Mouse (Mus musculus) spleen, postnatal 14 days (tissue): ENCODE measurements around the gene Defb21.

Experiments used
- DNase-seq, 2 experiments: peaks; one replicate each; pipeline ENCODE4 v3.0.0; 2021 to 2022; ENCODE audit warnings: low spot score in 2 of 2

Defb21 gene

GRCm38 (mm10) chr2:152604057-152604456 is 31.5 kb downstream of the Defb21 start, which contains the start of gene Defb36:
Gene Defb36, plus strand, starts transcription at chr2:152604327.
- no peak for DNase-seq

DNA sequence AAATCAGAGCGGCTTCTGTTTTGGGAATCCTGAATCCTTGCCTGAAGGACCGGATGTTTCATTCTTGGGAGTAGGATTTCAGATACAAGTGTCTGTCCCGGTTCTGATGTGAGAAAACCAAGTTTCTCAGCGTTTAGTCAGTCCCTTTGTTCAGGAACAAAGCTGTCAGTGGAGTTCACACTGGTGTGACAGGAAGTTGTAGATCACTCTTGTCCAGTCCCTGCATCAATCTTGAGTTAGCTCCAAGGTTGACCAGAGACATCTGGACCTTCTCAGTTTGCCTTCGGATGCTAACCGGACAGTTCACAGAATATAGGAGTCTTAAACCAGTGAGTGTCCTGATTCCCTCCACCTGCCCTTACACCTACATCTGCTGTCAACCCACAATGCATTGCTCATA is 35.2 kb downstream of the Defb21 start:
- DNase-seq: no peak

DNA sequence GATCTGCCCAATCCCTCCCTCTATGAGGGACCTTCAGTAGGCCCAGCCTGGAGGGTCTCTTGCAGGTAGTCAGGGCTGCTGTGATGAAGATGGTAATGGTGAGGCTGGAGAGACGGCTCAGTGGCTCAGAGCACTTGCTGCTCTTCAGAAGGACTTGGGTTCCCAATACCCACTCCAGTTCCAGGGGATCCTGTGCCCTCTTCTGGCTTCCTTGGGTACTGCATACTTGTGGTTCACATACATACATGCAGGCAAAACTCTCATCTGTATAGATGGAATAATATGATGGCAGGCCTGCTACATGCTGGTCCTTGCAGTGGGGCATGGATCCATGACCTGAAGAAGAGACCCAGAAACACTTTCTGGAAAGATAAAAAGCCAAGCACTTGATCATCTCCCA is 36.2 kb downstream of the Defb21 start:
- no peak for DNase-seq

DNA sequence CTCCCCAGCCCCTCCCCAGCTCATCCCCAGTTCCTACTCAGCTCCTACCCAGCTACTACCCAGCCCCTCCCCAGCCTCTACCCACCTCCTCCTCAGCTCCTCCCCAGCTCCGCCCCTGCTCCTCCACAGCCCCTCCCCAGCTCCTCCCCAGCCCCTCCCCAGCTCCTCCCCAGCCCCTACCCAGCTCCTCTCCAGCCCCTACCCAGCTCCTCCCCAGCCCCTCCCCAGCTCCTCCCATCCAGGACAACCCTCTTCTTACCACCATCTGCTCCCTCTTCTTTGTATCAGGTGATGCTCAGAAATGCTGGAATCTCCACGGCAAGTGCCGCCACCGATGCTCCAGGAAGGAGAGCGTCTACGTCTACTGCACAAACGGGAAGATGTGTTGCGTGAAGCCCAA is 39.6 kb downstream of the Defb21 start:
- DNase-seq: no peak

- peak in 1 of 2 experiments; percentile 21 for DNase-seq
Observed at GRCm38 (mm10) chr2:152615563-152615962, 43.0 kb downstream of the Defb21 start.

DNA sequence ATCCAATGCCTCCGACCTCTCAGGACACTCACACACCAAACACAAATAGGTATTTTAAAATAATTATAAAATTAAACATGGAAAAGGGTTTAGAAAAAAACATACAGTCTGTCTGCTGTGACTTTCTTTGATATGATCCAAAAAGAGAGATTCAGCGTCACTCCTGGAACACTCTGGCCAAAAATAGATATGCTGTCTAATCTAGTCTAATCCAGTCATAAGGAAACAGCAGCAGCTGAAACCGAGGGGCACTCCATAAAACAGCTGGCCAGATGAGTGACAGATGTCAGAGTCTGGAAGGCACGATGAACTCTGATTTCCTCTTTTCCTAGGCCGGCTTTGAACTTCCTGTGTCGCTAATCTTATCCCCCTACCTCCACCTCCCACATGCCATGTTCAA is 43.9 kb downstream of the Defb21 start:
- DNase-seq: no peak

DNA sequence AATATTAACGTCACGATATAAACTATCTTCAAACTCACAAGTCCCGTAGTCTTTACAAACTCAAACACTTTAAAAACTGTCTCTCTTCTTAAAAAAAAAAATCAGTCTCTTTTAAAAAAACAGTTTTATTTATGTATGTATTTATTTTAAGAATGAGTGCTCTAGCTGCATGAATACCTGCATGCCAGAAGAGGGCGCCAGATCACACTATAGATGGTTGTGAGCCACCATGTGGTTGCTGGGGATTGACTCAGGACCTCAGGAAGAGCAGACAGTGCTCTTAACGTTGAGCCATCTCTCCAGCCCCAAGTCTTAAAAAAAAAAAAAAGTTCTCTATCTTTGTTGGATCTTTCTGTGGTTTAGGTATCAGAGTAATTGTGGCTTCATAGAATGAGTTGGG is 44.8 kb downstream of the Defb21 start:
- no peak for DNase-seq

DNA sequence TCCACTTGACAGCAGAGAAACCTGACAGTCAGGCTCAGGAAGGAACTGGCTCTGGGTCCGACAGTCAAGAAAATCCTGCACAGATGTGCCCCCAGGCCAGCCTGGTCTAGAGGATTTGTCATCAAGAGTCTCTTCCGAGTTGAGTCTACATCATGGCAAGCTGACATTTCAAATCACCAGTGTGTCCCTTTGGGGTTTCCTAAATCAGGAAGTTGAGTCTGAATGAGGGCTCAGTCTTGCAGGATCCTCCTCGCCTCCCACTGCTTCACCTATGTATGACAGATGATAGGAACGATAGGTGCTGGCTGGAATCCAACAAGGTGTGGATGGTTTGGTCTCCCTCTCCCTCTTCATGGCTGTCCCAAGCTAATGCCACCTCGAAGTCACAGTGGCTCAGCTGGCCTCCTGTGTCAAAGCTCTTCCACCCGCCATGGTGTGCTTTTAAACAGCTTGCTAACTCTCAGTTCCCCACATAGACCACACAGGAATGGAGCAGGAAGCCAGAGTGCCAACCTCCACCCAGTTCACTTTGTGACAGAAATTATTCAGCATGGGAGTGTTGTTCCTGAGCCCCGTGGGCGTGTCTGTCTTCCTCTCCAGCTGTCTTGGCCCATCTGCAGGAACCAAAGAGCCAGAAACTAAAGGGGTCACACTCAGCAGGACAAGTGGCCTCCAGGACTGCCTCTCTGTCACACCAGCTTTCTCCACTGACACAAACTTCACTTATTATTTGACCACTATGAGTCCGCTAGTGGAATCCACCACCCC is 48.0 kb downstream of the Defb21 start:
- DNase-seq: no peak

DNA sequence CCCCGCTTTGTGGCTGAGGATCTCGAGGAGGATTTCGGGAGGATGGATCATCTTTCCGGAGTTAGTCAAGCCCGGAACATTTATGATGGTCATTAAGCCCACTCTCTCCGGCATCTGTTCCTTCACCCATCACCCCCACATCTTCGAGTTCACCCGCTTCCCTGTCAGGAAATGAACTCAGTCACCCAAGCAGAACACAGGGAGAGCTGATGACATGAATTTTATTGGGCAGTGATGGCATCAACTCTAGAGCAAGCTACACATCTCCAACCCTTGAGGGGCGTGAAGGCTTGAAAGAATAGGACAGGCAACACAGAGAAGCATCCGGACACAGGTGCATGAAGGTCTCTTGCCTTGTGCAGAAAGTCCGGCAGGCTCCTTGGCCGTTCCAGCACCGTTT is 49.6 kb downstream of the Defb21 start:
- DNase-seq: no peak

DNA sequence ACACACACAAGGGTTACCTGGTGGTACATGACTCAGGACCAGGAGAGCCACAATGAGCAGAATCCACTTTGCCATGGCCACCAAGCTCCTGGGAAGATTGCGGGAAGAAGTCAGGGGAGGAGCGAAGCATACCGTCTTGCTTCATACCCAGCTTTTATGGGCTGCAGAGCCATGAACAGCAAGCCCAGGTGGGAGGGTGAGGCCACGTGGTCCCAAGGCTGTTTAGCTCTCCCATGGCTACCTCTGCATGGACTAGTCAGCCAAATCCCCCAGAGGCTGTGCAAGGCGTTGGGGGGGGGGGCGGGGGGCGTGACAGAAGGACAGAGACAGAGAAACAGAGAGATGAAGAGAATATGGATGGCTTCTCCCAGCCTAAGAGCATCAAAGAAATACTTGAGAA is 50.4 kb downstream of the Defb21 start, which contains the start of gene Defb25:
Defb25 (minus strand) TSS at position 101 of the 400 bp plus-strand sequence.
- DNase-seq: no peak
